Mouse (Mus musculus) CH12.LX (cell line): ENCODE measurements at regions not wholly inside any gene's neighbourhood (a gene's known extent, or its start where the extent isn't known, plus 50 kb on each side); places are given as distances from the start of the nearest gene placed in this dataset.

Experiments used
- ELF1 ChIP-seq: IDR thresholded peaks from 2 replicates; pipeline ENCODE4 v1.6.1; 2014; ENCODE audit warnings: low read depth, mild to moderate bottlenecking, inconsistent platforms, low read length, improper control_type of control experiment
- EP300 ChIP-seq: IDR thresholded peaks from 2 replicates; pipeline ENCODE4 v1.6.1; 2011; ENCODE audit warnings: low read length, improper control_type of control experiment
- ETS1 ChIP-seq: conservative IDR thresholded peaks from 2 replicates; pipeline ENCODE4 v1.6.1; 2012; ENCODE audit warnings: low read depth, mild to moderate bottlenecking, inconsistent platforms, low read length, improper control_type of control experiment, moderate library complexity
- POLR2A ChIP-seq: IDR thresholded peaks from 2 replicates; pipeline ENCODE4 v1.6.1; 2011; ENCODE audit warnings: low read depth, mild to moderate bottlenecking, improper control_type of control experiment, low read length
- USF2 ChIP-seq: conservative IDR thresholded peaks from 2 replicates; pipeline ENCODE4 v1.6.1; 2011; ENCODE audit warnings: low read depth, low read length, improper control_type of control experiment
- ZNF384 ChIP-seq: IDR thresholded peaks from 2 replicates; pipeline ENCODE4 v1.6.1; 2012; ENCODE audit warnings: low read depth, low read length, improper control_type of control experiment, inconsistent platforms

DNA sequence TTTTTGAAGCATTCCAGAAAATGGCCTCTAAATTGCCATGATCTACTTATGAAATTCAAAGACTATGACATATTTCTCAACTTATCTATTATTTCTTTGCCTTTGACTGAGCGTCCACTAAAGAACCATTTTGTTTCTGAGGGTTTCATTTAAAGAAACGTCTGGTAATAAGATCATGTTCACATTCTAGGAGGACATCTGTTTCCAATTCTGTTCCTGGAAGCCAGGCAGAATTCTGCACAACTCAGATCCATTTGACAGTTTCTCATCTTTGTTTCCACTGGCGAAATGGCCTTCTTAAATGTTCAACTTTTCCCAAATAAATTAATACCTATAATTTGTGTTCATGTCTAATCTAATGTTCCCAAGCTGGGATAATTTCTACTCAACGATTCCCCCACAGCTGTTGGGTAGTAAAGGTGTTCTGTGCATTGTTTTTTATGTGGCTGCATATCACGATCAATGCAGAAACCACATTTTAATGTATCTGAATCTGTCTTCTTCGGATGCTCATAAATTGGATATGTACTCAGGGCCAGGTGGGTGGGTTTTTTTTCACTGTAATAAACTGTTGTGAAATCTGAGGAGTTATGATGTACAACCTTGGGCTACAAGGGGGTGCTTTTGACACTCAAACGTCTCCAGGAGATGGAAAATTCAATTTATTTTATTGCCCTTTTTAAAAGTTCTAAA, 470.6 kb downstream of the Kctd12 start:
- TF ChIP-seq EP300 (no peak), POLR2A (no peak), ZNF384 (no peak), ETS1 (no peak), USF2 (no peak), ELF1 (no peak)
